Mouse (Mus musculus) lung, embryonic 14.5 days (tissue): ENCODE measurements around the gene Rbm48. TPM values are rescaled to one million over a fixed set of nuclear protein-coding genes. Genes with fewer than 3 reads are reported as not detected.

Experiments
- ATAC-seq: fragments of 200-750 bp; cut with Nextera tagmentation; 2 replicates; pipeline ENCODE4 v1.8.0; 2017; ENCODE audit warnings: mild to moderate bottlenecking, moderate TSS enrichment, moderate library complexity; ENCODE audit not compliant: insufficient read depth
- DNase-seq: peaks from one replicate; pipeline ENCODE4 v3.0.0-alpha.2; 2015
- H3K27ac ChIP-seq: fragments of 300-500 bp; sonication (generic); 2 replicates; pipeline ENCODE4 v1.5.1; 2014; ENCODE audit warnings: low read depth, mild to moderate bottlenecking, moderate library complexity
- H3K27me3 ChIP-seq: fragments of 300-500 bp; sonication (generic); 2 replicates; pipeline ENCODE4 v1.6.1; 2014; ENCODE audit warnings: low read length, control low read depth; ENCODE audit not compliant: insufficient read depth
- H3K36me3 ChIP-seq: fragments of 300-500 bp; sonication (generic); 2 replicates; pipeline ENCODE4 v1.6.1; 2014; ENCODE audit warnings: control low read depth; ENCODE audit not compliant: insufficient read depth
- H3K4me1 ChIP-seq: fragments of 300-500 bp; sonication (generic); 2 replicates; pipeline ENCODE4 v1.6.1; 2014; ENCODE audit warnings: antibody characterized with exemption, control low read depth; ENCODE audit not compliant: insufficient read depth
- H3K4me2 ChIP-seq: fragments of 300-500 bp; sonication (generic); 2 replicates; pipeline ENCODE4 v1.6.1; 2014; ENCODE audit warnings: mild to moderate bottlenecking
- H3K4me3 ChIP-seq: fragments of 300-500 bp; sonication (generic); 2 replicates; pipeline ENCODE4 v1.5.1; 2014; ENCODE audit warnings: low read depth, low read length
- H3K9ac ChIP-seq: fragments of 300-500 bp; sonication (generic); 2 replicates; pipeline ENCODE4 v1.6.1; 2014
- H3K9me3 ChIP-seq: fragments of 300-500 bp; sonication (generic); 2 replicates; pipeline ENCODE4 v1.6.1; 2016; ENCODE audit warnings: low read depth, low read length, control low read depth
- CTCF ChIP-seq: IDR thresholded peaks from 2 replicates; pipeline ENCODE4 v1.5.1; 2016; ENCODE audit warnings: antibody characterized with exemption, low read depth
- whole genome bisulfite sequencing: fragments of 180-500 bp; shearing (Covaris S2); extraction: QIAGEN DNeasy Blood & Tissue Kit; methylation state at CpG from one replicate; pipeline ENCODE4 v1.1.7; 2014; 5-methylcytosine and 5-hydroxymethylcytosine counted together
- polyA plus RNA-seq: library from polyadenylated mRNA; unstranded; fragments of >200 nt; fragmentation: Nextera tagmentation; extraction: Ambion mirVana; gene quantifications from 2 replicates; pipeline ENCODE4 v1.2.1, GENCODE M21; 2014

Gene Rbm48
- polyA plus RNA-seq, 1 experiment from 2014 or later, result 14.7 TPM

DNA sequence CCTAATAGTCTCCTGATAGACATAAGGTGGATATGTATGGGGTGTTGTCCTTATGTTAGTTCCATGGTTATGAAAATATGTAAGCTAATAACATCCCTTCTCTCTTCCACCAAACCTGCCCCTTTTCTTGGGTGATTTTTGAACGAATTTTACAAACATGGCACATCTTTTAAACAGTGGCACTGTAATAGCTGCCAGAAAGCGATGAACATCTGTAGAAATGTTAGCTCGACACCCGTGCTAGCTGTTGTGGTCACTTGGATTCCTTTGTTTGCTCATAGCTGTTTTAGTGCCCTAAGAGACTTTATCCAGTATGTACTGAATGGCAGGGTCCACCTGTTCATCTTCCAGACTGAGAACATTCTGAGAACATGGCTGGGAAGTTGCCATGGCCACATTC lies 25.1 kb downstream of the Rbm48 start, which contains the start of gene 1700109H08Rik:
1700109H08Rik (plus strand) TSS at position 301 of the 400 bp plus-strand sequence.
- peaks cover 95% of the 10 kb centered on the region for H3K36me3 ChIP-seq
- H3K4me3 ChIP-seq, result no peak within 1 kb of the TSS
- no peaks in the 10 kb centered on the region for H3K27me3 ChIP-seq
- 89% methylated on average over 4 of the region's 4 CpGs for WGBS
- H3K4me1 ChIP-seq, result no peaks in the 10 kb centered on the region
- no peak for ATAC-seq
- peaks cover 3% of the 10 kb centered on the region; the same call in 1 of the 2 replicates for H3K9me3 ChIP-seq
- DNase-seq, result no peak
- no peak for TF ChIP-seq CTCF
- no peak within 1 kb of the TSS for H3K4me2 ChIP-seq
- H3K27ac ChIP-seq, result no peak within 1 kb of the TSS
- no peak within 1 kb of the TSS for H3K9ac ChIP-seq

DNA sequence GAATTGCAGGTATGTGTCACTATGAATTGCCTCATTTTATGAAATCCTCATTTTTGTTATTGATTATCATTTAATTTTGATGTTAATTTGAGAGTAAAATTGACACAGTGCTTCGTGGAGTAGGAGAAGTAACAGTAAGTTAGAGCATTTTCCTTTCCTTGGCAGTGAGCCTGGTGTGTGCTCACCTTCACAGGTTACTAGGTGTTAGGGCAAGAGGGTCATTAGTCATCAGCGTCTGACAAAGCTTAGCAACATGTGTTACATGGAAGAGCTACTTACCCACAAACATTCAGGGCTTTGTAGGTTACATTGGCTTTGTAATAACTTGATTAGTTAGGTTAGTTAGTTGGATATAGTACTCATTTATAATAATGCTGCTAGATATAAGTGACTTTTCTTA lies 42.2 kb downstream of the Rbm48 start:
- peaks cover 40% of the 10 kb centered on the region for H3K36me3 ChIP-seq
- H3K27ac ChIP-seq, result no peak overlapping the region
- H3K9me3 ChIP-seq, result no peaks in the 10 kb centered on the region
- no peak overlapping the region for H3K4me3 ChIP-seq
- H3K4me1 ChIP-seq, result no peaks in the 10 kb centered on the region
- no peak overlapping the region for H3K9ac ChIP-seq
- no peaks in the 10 kb centered on the region for H3K27me3 ChIP-seq
- ATAC-seq, result no peak
- DNase-seq, result no peak
- 85% methylated on average over 2 of the region's 2 CpGs for WGBS
- TF ChIP-seq CTCF, result no peak
- no peak overlapping the region for H3K4me2 ChIP-seq

DNA sequence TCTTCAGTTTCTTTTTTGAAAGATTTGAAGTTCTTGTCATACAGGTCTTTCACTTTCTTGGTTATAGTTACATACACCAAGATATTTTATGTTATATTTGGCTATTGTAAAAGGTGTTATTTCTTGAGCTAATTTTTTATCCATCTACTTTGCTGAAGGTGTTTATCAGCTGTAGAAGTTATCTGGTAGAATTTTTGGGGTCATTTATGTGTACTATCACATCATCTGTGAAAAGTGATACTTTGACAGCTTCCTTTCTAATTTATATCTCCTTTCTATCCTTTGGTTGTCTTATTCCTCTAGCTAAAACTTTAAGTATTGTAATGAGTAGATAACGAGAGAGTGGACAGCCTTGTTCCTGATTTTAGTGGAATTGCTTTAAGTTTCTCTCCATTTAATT lies 44.9 kb downstream of the Rbm48 start:
- Histone ChIP-seq H3K27me3 (no peaks in the 10 kb centered on the region), H3K9me3 (no peaks in the 10 kb centered on the region), H3K36me3 (peaks cover 30% of the 10 kb centered on the region), H3K9ac (no peak overlapping the region), H3K4me3 (no peak overlapping the region), H3K27ac (no peak overlapping the region), H3K4me2 (no peak overlapping the region), H3K4me1 (no peaks in the 10 kb centered on the region)
- ATAC-seq (no peak), DNase-seq (no peak)
- no peak for TF ChIP-seq CTCF
- 91% methylated on average over 1 of the region's 1 CpGs for WGBS

DNA sequence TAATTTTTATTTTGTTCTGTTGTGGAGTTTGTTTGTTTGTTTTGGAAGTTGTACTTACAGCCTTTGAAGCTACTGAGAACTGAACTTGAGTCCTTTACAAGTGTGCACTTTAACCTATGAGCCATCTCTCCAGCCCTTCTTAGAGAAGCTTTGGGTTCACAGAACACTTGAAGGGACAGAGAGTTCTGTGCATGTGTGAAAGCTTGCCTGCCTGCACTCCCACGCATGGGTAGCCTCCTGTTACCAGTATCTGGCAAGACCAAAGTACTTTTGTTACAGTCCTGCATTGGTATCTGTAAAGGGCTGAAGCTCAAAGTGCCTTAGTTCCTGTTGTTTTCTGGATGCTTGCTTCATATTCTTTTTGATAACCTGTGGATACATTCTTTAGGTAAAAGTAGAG lies 50.2 kb downstream of the Rbm48 start:
- Histone ChIP-seq H3K9ac (no peak overlapping the region), H3K4me2 (no peak overlapping the region), H3K27ac (no peak overlapping the region), H3K4me3 (no peak overlapping the region), H3K27me3 (no peaks in the 10 kb centered on the region), H3K9me3 (no peaks in the 10 kb centered on the region), H3K36me3 (peaks cover 12% of the 10 kb centered on the region; the same call in 1 of the 2 replicates), H3K4me1 (no peaks in the 10 kb centered on the region)
- DNase-seq (no peak), ATAC-seq (no peak)
- WGBS, result 88% methylated on average over 1 of the region's 1 CpGs
- TF ChIP-seq CTCF, result no peak

DNA sequence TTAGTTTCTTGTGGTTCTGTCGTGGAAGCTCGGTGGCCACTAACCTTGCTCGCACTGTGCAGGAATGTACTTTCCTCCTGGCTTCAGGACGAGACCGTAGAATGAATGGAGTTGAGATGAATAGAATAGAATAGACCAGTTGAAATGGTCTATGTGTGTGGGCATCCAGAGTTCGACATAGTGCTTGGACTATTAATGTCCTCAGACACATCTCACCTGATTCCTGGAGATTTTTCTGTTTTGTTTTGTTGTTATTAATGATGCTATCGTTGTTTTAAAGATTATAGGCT lies 52.0 kb downstream of the Rbm48 start:
- Histone ChIP-seq H3K36me3 (peaks cover 12% of the 10 kb centered on the region; the same call in 1 of the 2 replicates), H3K27ac (no peak overlapping the region), H3K27me3 (no peaks in the 10 kb centered on the region), H3K4me1 (no peaks in the 10 kb centered on the region), H3K4me2 (peak overlapping the region; percentile 67), H3K9ac (peak overlapping the region; percentile 91), H3K4me3 (peak overlapping the region; percentile 86), H3K9me3 (no peaks in the 10 kb centered on the region)
- DNase-seq, result no peak
- ATAC-seq, result peak; percentile 28; the same call in 1 of the 2 replicates
- TF ChIP-seq CTCF, result no peak
- 9% methylated on average over 7 of the region's 7 CpGs for WGBS

DNA sequence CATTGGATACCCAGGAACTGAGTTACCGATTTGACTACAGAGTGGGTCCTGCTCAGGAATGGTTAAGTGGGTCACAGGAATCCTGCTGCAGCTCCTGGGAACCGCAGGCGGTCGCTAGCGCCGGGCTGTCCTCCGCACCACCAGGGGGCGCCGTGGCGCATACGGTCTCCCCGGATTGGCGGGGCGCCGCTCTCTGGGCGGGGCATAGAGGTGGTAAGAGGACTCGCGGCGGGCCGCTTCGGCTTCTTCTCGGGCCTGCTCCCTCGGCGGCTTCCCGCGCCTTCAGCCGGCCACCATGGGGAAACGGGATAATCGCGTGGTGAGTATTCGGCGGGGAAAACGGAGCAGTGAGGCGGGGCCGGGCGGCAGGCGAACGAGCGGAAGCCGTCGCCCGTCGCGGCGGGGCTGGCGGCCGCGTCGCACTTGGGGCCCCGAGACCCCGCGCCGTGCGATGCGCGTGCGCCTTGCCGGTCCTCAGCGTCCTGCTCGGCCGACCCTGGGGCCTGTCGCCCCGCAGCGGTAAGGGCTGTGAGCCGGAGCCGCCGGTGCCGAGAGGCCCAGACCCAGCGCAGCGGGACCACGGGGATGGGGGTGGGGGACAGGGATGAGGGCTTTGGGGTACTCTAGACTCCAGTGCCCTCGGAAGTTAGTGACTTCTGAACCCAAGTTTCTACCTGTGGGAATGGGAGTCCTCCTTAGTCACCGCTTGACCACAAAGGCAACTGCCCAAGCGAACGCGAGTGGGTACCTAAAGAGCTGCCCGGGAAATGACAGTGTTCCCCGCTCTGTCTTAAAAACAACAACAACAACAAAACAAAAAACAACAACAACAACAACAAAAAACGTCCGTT lies 52.5 kb downstream of the Rbm48 start, which contains the start of gene Fam133b:
Fam133b (plus strand) TSS at position 205 of the 851 bp plus-strand sequence.
- ATAC-seq (peak; percentile 97), DNase-seq (peak; percentile 97)
- H3K27me3 ChIP-seq, result no peaks in the 10 kb centered on the region
- H3K4me2 ChIP-seq, result peak within 1 kb of the TSS; percentile 67
- H3K4me3 ChIP-seq, result peak within 1 kb of the TSS; percentile 86
- H3K27ac ChIP-seq, result peak within 1 kb of the TSS; percentile 92
- under 1% methylated on average over 80 of the region's 80 CpGs for WGBS
- peak within 1 kb of the TSS; percentile 91 for H3K9ac ChIP-seq
- peak; percentile 93 for TF ChIP-seq CTCF
- no peaks in the 10 kb centered on the region for H3K4me1 ChIP-seq
- H3K36me3 ChIP-seq, result peaks cover 12% of the 10 kb centered on the region; the same call in 1 of the 2 replicates
- no peaks in the 10 kb centered on the region for H3K9me3 ChIP-seq

DNA sequence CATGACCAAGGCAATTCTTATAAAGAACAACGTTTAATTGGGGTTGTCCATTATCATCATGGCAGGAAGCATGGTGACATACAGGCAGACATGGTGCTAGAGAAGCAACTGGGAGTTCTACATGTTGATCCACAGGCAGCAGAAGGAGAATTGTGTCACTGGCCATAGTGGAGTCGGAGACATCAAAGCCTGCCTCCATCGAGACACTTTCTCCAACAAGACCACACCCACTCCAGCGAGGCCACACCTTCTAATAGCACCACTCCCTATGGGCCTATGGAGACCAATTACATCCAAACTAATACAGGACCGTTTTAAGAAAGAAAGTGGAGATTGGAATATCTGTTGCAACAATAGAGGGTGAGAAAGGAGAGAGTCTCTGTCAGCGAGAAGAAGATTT lies 54.5 kb downstream of the Rbm48 start:
- 72% methylated on average over 6 of the region's 6 CpGs for WGBS
- H3K27ac ChIP-seq, result no peak overlapping the region
- H3K4me1 ChIP-seq, result no peaks in the 10 kb centered on the region
- H3K4me3 ChIP-seq, result no peak overlapping the region
- TF ChIP-seq CTCF, result no peak
- H3K9me3 ChIP-seq, result no peaks in the 10 kb centered on the region
- DNase-seq (no peak), ATAC-seq (no peak)
- no peak overlapping the region for H3K4me2 ChIP-seq
- H3K9ac ChIP-seq, result no peak overlapping the region
- H3K36me3 ChIP-seq, result peaks cover 8% of the 10 kb centered on the region; the same call in 1 of the 2 replicates
- H3K27me3 ChIP-seq, result no peaks in the 10 kb centered on the region
